ENCODE assay signal across 9 mouse cellular contexts in genomic region chr11:77790286-77790685, GRCm38 (mm10). TPM values are rescaled to one million over a fixed set of nuclear protein-coding genes. Genes with fewer than 3 reads are reported as not detected.
DNase-seq lines count a peak whose midpoint lies in the region; ATAC-seq lines count a peak whose summit lies in the region.
"Had no signal": no experiment of that assay in that cellular context is flagged by ENCODE, and none has a peak within 500 bp of the region (broad histone marks: within the 10 kb centered on the region; RNA-seq: fewer than 3 reads in every experiment).

No protein-coding gene starts in this region.

- peak overlapping the region; percentile 11; the same call in 1 of the 2 replicates for H3K4me3 ChIP-seq in liver, embryonic 16.5 days (ENCODE audit: low read depth, low read length)

- 17% methylated on average over 9 of the region's 9 CpGs for WGBS in liver, embryonic 16.5 days (ENCODE audit: insufficient replicate concordance)

- H3K36me3 ChIP-seq in liver, embryonic 16.5 days (ENCODE audit: control insufficient read depth, insufficient read depth) = peaks cover under 1% of the 10 kb centered on the region; the same call in 1 of the 2 replicates

- intact Hi-C loops in left cerebral cortex, postnatal 36 days (cut with DNase I) = no loop called here

- peaks cover 64% of the 10 kb centered on the region for H3K4me1 ChIP-seq in liver, embryonic 16.5 days (ENCODE audit: control insufficient read depth, low read depth, low read length)

- DNase-seq in adrenal gland, adult 2 months = peak; percentile 46
- DNase-seq in adrenal gland, adult 8-10 months = no peak
- DNase-seq in testis, postnatal 10 days (ENCODE audit: low spot score) = peak; percentile 41
- DNase-seq in testis, postnatal 14 days (ENCODE audit: low spot score) = no peak
- DNase-seq in urinary bladder, postnatal 10 days (ENCODE audit: low spot score) = no peak
- no peak for DNase-seq in left cerebral cortex, postnatal 36 days (ENCODE audit: low spot score in 2 of 2)
- DNase-seq in urinary bladder, adult 2 months (ENCODE audit: low spot score) = no peak
- DNase-seq: adrenal gland, postnatal 25 days had no signal

- no peak overlapping the region for H3K4me2 ChIP-seq in liver, embryonic 16.5 days (ENCODE audit: low read depth, low read length)

- peak overlapping the region; percentile 85 for H3K27ac ChIP-seq in liver, embryonic 16.5 days (ENCODE audit: low read length)

- H3K9ac ChIP-seq in liver, embryonic 16.5 days (ENCODE audit: low read depth, low read length) = peak overlapping the region; percentile 50

- no peaks in the 10 kb centered on the region for H3K27me3 ChIP-seq in liver, embryonic 16.5 days (ENCODE audit: control insufficient read depth, insufficient read depth, low read depth, low read length)

- H3K9me3 ChIP-seq in liver, embryonic 16.5 days (replicated peaks; ENCODE audit: control insufficient read depth, low read length) = no peaks in the 10 kb centered on the region

- no peak for ATAC-seq in liver, embryonic 16.5 days (ENCODE audit: low read depth)

RNA-seq across cellular contexts. Expression of gene Gm10277, which starts 2.7 kb away (rescaled TPM):
- not detected for total RNA-seq in adrenal gland, adult 2 months (2021)
- polyA plus RNA-seq in adrenal gland, adult 2 months (2012; rRNA removed) = not detected in 2 replicates
- not detected for total RNA-seq in adrenal gland, adult 8-10 months (2022)
- 0.51 and 0.81 TPM in 2 replicates for polyA plus RNA-seq in liver, embryonic 16.5 days (2015; fragmentation: Nextera tagmentation; extraction: Ambion mirVana)
- not detected for total RNA-seq in left cerebral cortex, postnatal 36 days (2021)
- not detected in 2 replicates for polyA plus RNA-seq in urinary bladder, adult 2 months (2012; rRNA removed)
- total RNA-seq: adrenal gland, postnatal 25 days had no signal

RNA-seq across cellular contexts. Expression of gene Myo18a, which starts 27.2 kb away (rescaled TPM):
- 10 to 100 TPM; 50.4 to 75.6 TPM for total RNA-seq in adrenal gland, adult 2 months (2021)
- polyA plus RNA-seq in adrenal gland, adult 2 months (2012; rRNA removed) = 66.5 and 70.4 TPM in 2 replicates
- 100 to 1,000 TPM in 2 of 4 experiments, 10 to 100 TPM in 2; 61.9 to 158 (median 94.7) TPM for total RNA-seq in adrenal gland, adult 8-10 months (2022)
- 15.4 and 16.0 TPM in 2 replicates for polyA plus RNA-seq in liver, embryonic 16.5 days (2015; fragmentation: Nextera tagmentation; extraction: Ambion mirVana)
- total RNA-seq in left cerebral cortex, postnatal 36 days (2021) = 100 to 1,000 TPM; 141 to 180 TPM
- polyA plus RNA-seq in urinary bladder, adult 2 months (2012; rRNA removed) = 24.1 and 33.8 TPM in 2 replicates

Comparison
In these comparisons a context has a peak if more than half of its experiments do, and no peak if none do; other contexts are left out.
1. DNase-seq: peak in adrenal gland, adult 2 months (single experiment) and testis, postnatal 10 days (single experiment); none in adrenal gland, adult 8-10 months (single experiment), testis, postnatal 14 days (single experiment), urinary bladder, postnatal 10 days (single experiment), left cerebral cortex, postnatal 36 days (0 of 2) and urinary bladder, adult 2 months (single experiment).